Mouse (Mus musculus) CD4-positive helper T cell, adult 2 months (primary cell): Measurements from ENCODE around the gene Nps.
"Not testable (repeated sequence)": the region's sequence is repeated elsewhere in the genome, so short reads cannot be mapped to it uniquely, and the experiment has no call there.

Source experiments
- DNase-seq: peaks from one replicate; pipeline ENCODE4 v3.0.0-alpha.2; 2012; ENCODE audit warnings: low read depth, missing footprints, low spot score

The Nps gene

GRCm38 (mm10) chr7:135258053-135258753 lies at the start of gene Nps:
Gene Nps, plus strand, starts transcription at chr7:135258703.
- not testable (repeated sequence) for DNase-seq

GRCm38 (mm10) chr7:135208947-135209567 lies 49.4 kb upstream of the Nps start:
- no peak for DNase-seq

GRCm38 (mm10) chr7:135210296-135210695 lies 48.2 kb upstream of the Nps start:
- DNase-seq = no peak

- DNase-seq = no peak
These were observed 47.7 kb upstream of the Nps start for GRCm38 (mm10) chr7:135210831-135211230.

- DNase-seq = no peak
These were observed 46.0 kb upstream of the Nps start for GRCm38 (mm10) chr7:135212505-135212904.

- DNase-seq = no peak
These were observed 37.0 kb upstream of the Nps start for GRCm38 (mm10) chr7:135221475-135221874.

GRCm38 (mm10) chr7:135226021-135226420 lies 32.5 kb upstream of the Nps start:
- DNase-seq = no peak

- DNase-seq = no peak
These were observed 21.4 kb upstream of the Nps start for GRCm38 (mm10) chr7:135237152-135237551.

- DNase-seq = no peak
These were observed 19.1 kb upstream of the Nps start for GRCm38 (mm10) chr7:135239441-135239840.

- DNase-seq = no peak
These were observed 18.5 kb upstream of the Nps start for GRCm38 (mm10) chr7:135240006-135240405.

GRCm38 (mm10) chr7:135240636-135241035 lies 17.9 kb upstream of the Nps start:
- no peak for DNase-seq

- DNase-seq = no peak
These were observed 14.2 kb upstream of the Nps start for GRCm38 (mm10) chr7:135244171-135244880.

- no peak for DNase-seq
These were observed 12.1 kb upstream of the Nps start for GRCm38 (mm10) chr7:135246386-135246785.

- DNase-seq = no peak
These were observed 5.3 kb upstream of the Nps start for GRCm38 (mm10) chr7:135253249-135253648.

GRCm38 (mm10) chr7:135254423-135254822 lies 4.1 kb upstream of the Nps start:
- no peak for DNase-seq

GRCm38 (mm10) chr7:135271011-135271410 lies 12.5 kb downstream of the Nps start:
- DNase-seq = no peak

- no peak for DNase-seq
These were observed 24.7 kb downstream of the Nps start for GRCm38 (mm10) chr7:135283212-135283611.

GRCm38 (mm10) chr7:135289976-135290375 lies 31.5 kb downstream of the Nps start:
- DNase-seq = no peak

GRCm38 (mm10) chr7:135291646-135292236 lies 33.2 kb downstream of the Nps start:
- no peak for DNase-seq

- DNase-seq = no peak
These were observed 36.0 kb downstream of the Nps start for GRCm38 (mm10) chr7:135294498-135294897.

- DNase-seq = no peak
These were observed 46.0 kb downstream of the Nps start for GRCm38 (mm10) chr7:135304496-135304895.
